Mouse (Mus musculus) lung, embryonic 14.5 days (tissue): ENCODE measurements around the gene Egfl8. TPM values are rescaled to one million over a fixed set of nuclear protein-coding genes. Genes with fewer than 3 reads are reported as not detected.

Experiments used
- ATAC-seq: fragments of 200-750 bp; cut with Nextera tagmentation; 2 replicates; pipeline ENCODE4 v1.8.0; 2017; ENCODE audit warnings: mild to moderate bottlenecking, moderate TSS enrichment, moderate library complexity; ENCODE audit not compliant: insufficient read depth
- DNase-seq: peaks from one replicate; pipeline ENCODE4 v3.0.0-alpha.2; 2015
- H3K27ac ChIP-seq: fragments of 300-500 bp; sonication (generic); 2 replicates; pipeline ENCODE4 v1.5.1; 2014; ENCODE audit warnings: low read depth, mild to moderate bottlenecking, moderate library complexity
- H3K27me3 ChIP-seq: fragments of 300-500 bp; sonication (generic); 2 replicates; pipeline ENCODE4 v1.6.1; 2014; ENCODE audit warnings: low read length, control low read depth; ENCODE audit not compliant: insufficient read depth
- H3K36me3 ChIP-seq: fragments of 300-500 bp; sonication (generic); 2 replicates; pipeline ENCODE4 v1.6.1; 2014; ENCODE audit warnings: control low read depth; ENCODE audit not compliant: insufficient read depth
- H3K4me1 ChIP-seq: fragments of 300-500 bp; sonication (generic); 2 replicates; pipeline ENCODE4 v1.6.1; 2014; ENCODE audit warnings: antibody characterized with exemption, control low read depth; ENCODE audit not compliant: insufficient read depth
- H3K4me2 ChIP-seq: fragments of 300-500 bp; sonication (generic); 2 replicates; pipeline ENCODE4 v1.6.1; 2014; ENCODE audit warnings: mild to moderate bottlenecking
- H3K4me3 ChIP-seq: fragments of 300-500 bp; sonication (generic); 2 replicates; pipeline ENCODE4 v1.5.1; 2014; ENCODE audit warnings: low read depth, low read length
- H3K9ac ChIP-seq: fragments of 300-500 bp; sonication (generic); 2 replicates; pipeline ENCODE4 v1.6.1; 2014
- H3K9me3 ChIP-seq: fragments of 300-500 bp; sonication (generic); 2 replicates; pipeline ENCODE4 v1.6.1; 2016; ENCODE audit warnings: low read depth, low read length, control low read depth
- CTCF ChIP-seq: IDR thresholded peaks from 2 replicates; pipeline ENCODE4 v1.5.1; 2016; ENCODE audit warnings: antibody characterized with exemption, low read depth
- WGBS: fragments of 180-500 bp; shearing (Covaris S2); extraction: QIAGEN DNeasy Blood & Tissue Kit; methylation state at CpG from one replicate; pipeline ENCODE4 v1.1.7; 2014; 5-methylcytosine and 5-hydroxymethylcytosine counted together
- polyA plus RNA-seq: library from polyadenylated mRNA; unstranded; fragments of >200 nt; fragmentation: Nextera tagmentation; extraction: Ambion mirVana; gene quantifications from 2 replicates; pipeline ENCODE4 v1.2.1, GENCODE M21; 2014

Egfl8 gene
- polyA plus RNA-seq, 1 experiment from 2014 or later = 2.1 TPM

GRCm38 (mm10) chr17:34655160-34655559 lies 39.4 kb upstream of the Egfl8 start:
- Histone ChIP-seq H3K4me2 (no peak overlapping the region), H3K4me1 (peaks cover 9% of the 10 kb centered on the region; the same call in 1 of the 2 replicates), H3K27me3 (peaks cover 8% of the 10 kb centered on the region), H3K9ac (no peak overlapping the region), H3K9me3 (no peaks in the 10 kb centered on the region), H3K27ac (peak overlapping the region; percentile 58; the same call in 1 of the 2 replicates), H3K4me3 (no peak overlapping the region), H3K36me3 (peaks cover 36% of the 10 kb centered on the region)
- no peak for TF ChIP-seq CTCF
- ATAC-seq (peak; percentile 23), DNase-seq (no peak)
- WGBS = 31% methylated on average over 7 of the region's 7 CpGs

DNA sequence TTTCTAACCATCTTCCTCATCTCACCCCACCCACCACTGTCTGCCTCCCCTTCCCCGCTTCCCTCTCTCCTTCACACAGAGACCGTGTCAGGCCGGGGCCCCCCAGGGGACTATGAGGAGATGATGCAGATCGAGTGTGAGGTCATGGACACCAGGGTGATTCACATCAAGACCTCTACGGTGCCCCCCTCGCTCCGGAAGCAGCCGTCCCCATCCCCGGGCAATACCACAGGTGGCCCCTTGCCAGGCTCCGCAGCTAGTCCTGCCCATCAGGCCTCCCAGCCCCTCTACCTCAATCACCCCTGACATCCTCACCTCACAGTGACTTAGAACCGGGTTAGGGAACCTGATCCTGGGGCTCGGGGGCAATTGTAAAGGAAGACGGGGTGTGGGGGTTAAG lies 38.6 kb upstream of the Egfl8 start:
- Histone ChIP-seq H3K4me3 (no peak overlapping the region), H3K9ac (no peak overlapping the region), H3K36me3 (peaks cover 41% of the 10 kb centered on the region), H3K27me3 (peaks cover 4% of the 10 kb centered on the region; the same call in 1 of the 2 replicates), H3K4me2 (no peak overlapping the region), H3K9me3 (no peaks in the 10 kb centered on the region), H3K27ac (no peak overlapping the region), H3K4me1 (peaks cover 9% of the 10 kb centered on the region; the same call in 1 of the 2 replicates)
- DNase-seq = no peak
- TF ChIP-seq CTCF = no peak
- 87% methylated on average over 13 of the region's 13 CpGs for WGBS
- no peak for ATAC-seq

GRCm38 (mm10) chr17:34653746-34654285 lies 38.0 kb upstream of the Egfl8 start:
- Histone ChIP-seq H3K36me3 (peaks cover 47% of the 10 kb centered on the region), H3K9me3 (no peaks in the 10 kb centered on the region), H3K4me3 (no peak overlapping the region), H3K4me1 (peaks cover 9% of the 10 kb centered on the region; the same call in 1 of the 2 replicates), H3K4me2 (no peak overlapping the region), H3K9ac (no peak overlapping the region), H3K27me3 (no peaks in the 10 kb centered on the region), H3K27ac (no peak overlapping the region)
- ATAC-seq = no peak
- peak; percentile 85 for TF ChIP-seq CTCF
- 68% methylated on average over 9 of the region's 9 CpGs for WGBS
- DNase-seq = peak; percentile 77

GRCm38 (mm10) chr17:34652985-34653384 lies 37.2 kb upstream of the Egfl8 start:
- Histone ChIP-seq H3K4me3 (no peak overlapping the region), H3K4me1 (peaks cover 12% of the 10 kb centered on the region; the same call in 1 of the 2 replicates), H3K27ac (no peak overlapping the region), H3K36me3 (peaks cover 53% of the 10 kb centered on the region), H3K4me2 (no peak overlapping the region), H3K27me3 (no peaks in the 10 kb centered on the region), H3K9ac (no peak overlapping the region), H3K9me3 (no peaks in the 10 kb centered on the region)
- WGBS = 89% methylated on average over 8 of the region's 8 CpGs
- no peak for ATAC-seq
- no peak for TF ChIP-seq CTCF
- DNase-seq = no peak

GRCm38 (mm10) chr17:34652546-34652945 lies 36.8 kb upstream of the Egfl8 start:
- Histone ChIP-seq H3K36me3 (peaks cover 53% of the 10 kb centered on the region), H3K4me3 (no peak overlapping the region)
- TF ChIP-seq CTCF = no peak

DNA sequence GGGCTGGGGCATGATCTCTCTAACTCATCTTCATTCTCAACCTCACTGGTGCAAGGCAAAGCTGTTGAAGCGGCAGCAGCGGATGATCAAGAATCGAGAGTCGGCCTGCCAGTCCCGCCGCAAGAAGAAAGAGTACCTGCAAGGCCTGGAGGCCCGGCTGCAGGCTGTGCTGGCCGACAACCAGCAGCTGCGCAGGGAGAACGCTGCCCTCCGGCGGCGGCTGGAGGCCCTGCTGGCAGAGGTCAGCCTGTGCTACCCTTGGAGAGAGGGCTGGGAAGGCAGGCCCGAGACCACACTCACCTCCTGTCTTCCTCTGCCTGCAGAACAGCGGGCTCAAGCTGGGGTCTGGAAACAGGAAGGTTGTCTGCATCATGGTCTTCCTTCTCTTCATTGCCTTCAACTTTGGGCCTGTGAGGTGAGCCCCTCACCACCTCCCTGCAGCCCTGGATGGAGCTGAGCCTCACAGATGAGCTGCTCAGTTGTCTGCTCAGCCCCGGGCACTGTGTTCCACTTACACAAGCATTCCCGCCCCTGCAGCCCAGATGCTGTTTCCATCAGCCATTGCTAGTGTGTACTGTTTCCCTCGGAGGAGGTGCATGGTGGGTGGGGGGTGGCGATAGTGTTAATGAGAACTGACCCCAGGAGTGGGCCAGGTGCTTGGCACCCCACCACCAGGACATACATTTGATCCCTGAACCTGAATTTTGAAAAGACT lies 35.9 kb upstream of the Egfl8 start:
- H3K4me3 ChIP-seq = no peak overlapping the region
- TF ChIP-seq CTCF = peak; percentile 65
- no peaks in the 10 kb centered on the region for H3K9me3 ChIP-seq
- H3K27me3 ChIP-seq = no peaks in the 10 kb centered on the region
- no peak overlapping the region for H3K4me2 ChIP-seq
- ATAC-seq (no peak), DNase-seq (peak; percentile 55)
- H3K36me3 ChIP-seq = peaks cover 53% of the 10 kb centered on the region
- no peak overlapping the region for H3K9ac ChIP-seq
- H3K4me1 ChIP-seq = peaks cover 16% of the 10 kb centered on the region; the same call in 1 of the 2 replicates
- 41% methylated on average over 19 of the region's 19 CpGs for WGBS
- no peak overlapping the region for H3K27ac ChIP-seq

More at GRCm38 (mm10) chr17:34652546-34652945, 36.8 kb upstream of the Egfl8 start:
- Histone ChIP-seq H3K4me2 (no peak overlapping the region), H3K4me1 (peaks cover 16% of the 10 kb centered on the region; the same call in 1 of the 2 replicates), H3K27me3 (no peaks in the 10 kb centered on the region), H3K27ac (no peak overlapping the region), H3K9me3 (no peaks in the 10 kb centered on the region), H3K9ac (no peak overlapping the region)
- 81% methylated on average over 10 of the region's 10 CpGs for WGBS
- DNase-seq (no peak), ATAC-seq (no peak)

DNA sequence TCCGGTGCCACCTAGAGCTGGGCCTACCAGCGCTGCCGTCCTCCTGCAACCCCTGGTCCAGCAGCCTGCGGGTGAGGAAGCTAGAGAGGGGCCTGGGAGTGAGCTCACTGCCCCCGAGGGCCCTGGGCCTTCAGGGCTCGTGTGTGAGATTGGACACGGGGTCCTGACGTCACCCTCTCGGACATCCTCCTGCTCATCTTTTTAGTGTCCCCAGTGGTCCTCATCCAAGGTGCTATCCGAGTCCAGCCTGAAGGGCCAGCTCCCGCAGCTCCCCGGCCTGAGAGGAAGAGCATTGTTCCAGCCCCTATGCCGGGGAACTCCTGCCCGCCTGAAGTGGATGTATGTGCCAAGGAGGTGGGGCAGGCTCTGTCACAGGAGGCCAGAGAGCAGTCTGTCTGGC lies 35.0 kb upstream of the Egfl8 start:
- Histone ChIP-seq H3K36me3 (peaks cover 56% of the 10 kb centered on the region), H3K27ac (no peak overlapping the region), H3K9ac (no peak overlapping the region), H3K9me3 (no peaks in the 10 kb centered on the region), H3K27me3 (no peaks in the 10 kb centered on the region), H3K4me2 (no peak overlapping the region), H3K4me3 (no peak overlapping the region), H3K4me1 (peaks cover 15% of the 10 kb centered on the region; the same call in 1 of the 2 replicates)
- 87% methylated on average over 14 of the region's 14 CpGs for WGBS
- no peak for ATAC-seq
- no peak for TF ChIP-seq CTCF
- no peak for DNase-seq
